Mouse (Mus musculus) natural killer cell, adult 2 months (primary cell): Measurements from ENCODE around the gene Tekt3.
A peak's percentile ranks its signal among the peaks of the same experiment; 100 is the strongest.

Experiments
- DNase-seq, 2 experiments: peaks; one replicate each; pipeline ENCODE4 v3.0.0; 2022; ENCODE audit warnings: low spot score in 2 of 2

Gene Tekt3

DNA sequence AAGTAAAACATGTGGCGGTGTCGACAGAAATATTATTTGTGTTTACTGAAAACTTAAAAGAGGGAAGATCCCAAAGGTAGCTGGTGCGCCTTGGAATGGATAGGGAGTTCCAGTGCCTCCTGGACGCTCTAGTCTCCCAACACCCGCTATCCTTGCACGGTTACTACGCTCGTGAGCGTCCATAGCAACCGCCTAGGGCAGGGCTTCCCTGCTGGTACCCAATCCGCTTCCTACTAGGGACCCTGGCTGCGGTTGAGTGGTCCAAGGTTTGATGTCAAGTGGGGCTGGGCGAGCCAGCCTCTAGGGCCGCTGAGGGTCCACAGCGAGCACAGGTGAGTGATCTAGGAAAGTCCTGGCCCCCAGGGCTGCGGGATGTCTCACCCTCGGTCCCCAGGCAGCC lies at the start of gene Tekt3:
TSS of gene Tekt3 (plus strand) at position 209 of the 400 bp plus-strand sequence.
- no peak for DNase-seq

DNA sequence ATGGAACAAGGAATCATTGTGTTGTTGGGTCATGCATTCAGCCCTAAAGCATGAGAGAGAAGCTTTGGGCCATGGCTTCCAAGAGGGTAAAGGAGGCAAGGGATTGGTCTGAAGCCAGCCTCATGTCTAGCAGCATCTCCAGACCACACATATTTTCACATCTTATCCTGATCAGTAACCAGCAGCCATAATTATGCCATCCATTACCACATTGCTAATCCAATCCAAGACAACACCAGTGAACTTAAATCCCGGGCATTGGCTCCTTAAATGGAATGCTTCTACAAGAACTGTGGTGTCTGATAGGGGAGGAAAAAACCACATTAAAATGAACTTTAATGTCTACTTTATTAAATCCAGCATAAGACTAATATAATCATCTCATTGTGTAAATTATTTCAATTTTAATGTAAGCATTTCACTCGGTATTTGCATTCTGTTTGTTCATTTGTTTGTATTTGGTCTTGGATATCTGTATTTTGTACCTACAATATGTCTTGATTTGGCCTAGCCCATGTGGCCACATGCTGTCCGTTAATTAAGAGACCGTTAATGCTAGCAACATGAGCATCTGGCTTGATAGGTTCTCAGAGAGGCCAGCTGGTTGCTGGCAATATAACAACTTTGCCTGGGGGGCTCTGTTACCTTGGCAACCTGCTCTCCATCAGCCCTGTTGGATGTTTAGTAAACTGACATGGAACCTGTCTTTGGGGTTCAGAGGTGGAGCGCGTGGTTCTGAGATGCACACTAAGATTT lies 43.9 kb upstream of the Tekt3 start:
- DNase-seq, result no peak

DNA sequence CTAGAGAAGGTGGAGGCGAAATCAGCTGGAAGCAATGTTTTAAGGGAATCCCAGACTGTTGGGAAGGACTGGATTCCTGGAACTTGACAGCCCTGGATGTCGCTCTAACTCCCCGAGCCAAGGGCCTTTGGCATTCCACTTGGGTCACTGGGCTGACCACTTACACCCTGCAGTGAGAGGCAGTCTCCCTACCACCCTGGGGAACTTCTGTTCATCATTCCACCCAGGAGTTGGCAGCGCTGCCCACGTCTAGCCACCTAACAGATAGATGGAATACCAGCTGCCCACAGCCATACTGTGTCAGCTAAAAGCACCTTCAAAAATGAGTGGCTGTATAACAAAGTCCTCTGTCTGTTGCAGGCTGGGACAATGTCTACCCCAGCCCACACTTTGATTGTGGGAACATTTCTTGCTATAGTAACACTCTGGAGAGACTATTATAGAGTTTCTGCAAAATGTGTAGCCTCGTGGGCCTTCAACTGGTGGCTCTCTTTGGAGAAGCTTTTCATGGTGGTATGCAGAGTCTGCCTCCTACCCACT lies 43.3 kb upstream of the Tekt3 start:
- no peak for DNase-seq

- peak in 1 of 2 experiments; percentile 9 for DNase-seq
These were observed 40.8 kb upstream of the Tekt3 start for GRCm38 (mm10) chr11:63020633-63021032.

DNA sequence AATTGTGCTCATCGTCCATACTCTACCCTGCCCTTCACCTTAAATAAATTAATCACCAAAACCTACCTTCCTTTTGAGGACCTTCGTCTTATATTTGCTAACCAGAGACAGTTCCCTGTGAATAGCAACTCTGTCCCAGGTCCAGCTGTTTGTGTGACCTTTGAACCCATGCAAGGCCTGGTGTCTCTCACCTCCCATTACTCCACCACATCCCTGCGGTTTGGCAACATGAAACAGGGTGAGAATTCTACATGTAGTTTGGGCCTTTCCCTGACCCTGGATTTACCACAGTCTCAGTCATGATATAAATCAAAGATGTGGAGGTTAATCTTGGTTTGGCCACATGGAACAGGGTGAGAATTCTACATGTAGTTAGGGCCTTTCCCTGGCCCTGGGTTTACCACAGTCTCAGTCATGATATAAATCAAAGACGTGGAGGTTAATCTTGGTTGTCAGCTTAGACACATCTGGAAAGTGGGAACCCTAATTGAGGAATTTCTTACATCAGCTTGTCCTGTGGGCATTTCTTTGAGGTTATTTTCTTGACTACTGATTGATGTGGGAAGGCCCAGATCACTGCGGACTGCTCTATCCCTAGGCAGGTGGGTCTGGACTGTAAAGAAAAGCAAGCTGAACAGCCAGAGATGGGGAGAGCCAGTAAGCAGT lies 40.2 kb upstream of the Tekt3 start:
- DNase-seq, result no peak

DNA sequence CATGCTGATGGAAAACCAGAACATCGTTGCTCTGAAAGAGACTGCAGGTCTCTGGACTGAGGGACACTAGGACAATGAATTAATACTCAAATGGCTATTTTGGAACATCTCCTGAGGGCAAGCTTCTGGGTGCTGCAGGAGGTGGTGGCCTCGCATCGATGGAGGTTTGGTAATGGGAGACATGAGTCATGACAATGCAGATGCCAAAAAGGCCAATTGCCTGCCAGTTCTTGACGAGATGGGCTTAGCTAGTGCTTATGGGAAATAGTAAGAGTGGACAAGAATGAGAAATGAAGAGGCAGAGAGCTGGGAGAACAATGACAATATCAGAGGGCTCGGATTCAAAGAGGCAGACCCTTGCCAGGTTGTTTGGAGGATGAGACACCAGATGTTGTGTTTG lies 38.0 kb upstream of the Tekt3 start:
- no peak for DNase-seq

DNA sequence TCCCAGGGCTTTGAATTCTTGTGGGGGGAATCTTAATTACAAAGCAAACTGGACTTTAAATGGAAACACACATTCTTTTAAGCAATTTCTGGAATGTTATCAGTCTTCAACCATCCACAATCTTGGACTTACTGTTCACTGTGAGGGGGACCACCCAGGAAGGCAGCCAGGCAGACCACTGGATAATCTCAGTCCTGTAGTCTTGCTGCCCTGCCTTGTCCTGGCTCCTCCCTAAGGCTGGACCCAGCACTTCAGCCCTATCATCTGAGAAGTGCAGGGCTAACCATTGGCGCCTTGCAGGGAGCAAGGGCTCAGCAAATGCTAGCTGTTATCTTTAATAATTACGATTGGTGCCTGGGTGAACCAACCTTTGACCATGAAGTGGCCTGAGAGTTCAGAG lies 37.3 kb upstream of the Tekt3 start:
- no peak for DNase-seq

DNA sequence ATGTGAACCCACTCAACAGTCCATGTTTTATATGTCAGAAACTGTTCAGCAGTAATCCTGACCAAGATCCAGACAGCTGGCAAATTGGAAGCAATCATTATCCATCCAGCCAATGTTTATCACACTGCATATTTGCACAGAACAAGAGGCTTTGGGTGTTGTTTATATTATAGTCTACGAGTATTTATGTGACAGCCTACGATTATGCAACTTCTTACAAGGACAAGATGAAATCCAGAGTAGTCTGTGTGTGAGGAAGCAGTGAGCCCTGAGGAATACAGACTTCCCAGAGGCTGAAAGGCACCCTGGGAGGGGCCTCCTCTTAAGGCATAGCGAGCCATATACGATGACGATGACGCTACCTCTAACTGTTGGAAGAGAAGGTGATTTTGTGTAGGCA lies 36.0 kb upstream of the Tekt3 start:
- no peak for DNase-seq

- no peak for DNase-seq
These were observed 34.8 kb upstream of the Tekt3 start for GRCm38 (mm10) chr11:63026651-63027141.

DNA sequence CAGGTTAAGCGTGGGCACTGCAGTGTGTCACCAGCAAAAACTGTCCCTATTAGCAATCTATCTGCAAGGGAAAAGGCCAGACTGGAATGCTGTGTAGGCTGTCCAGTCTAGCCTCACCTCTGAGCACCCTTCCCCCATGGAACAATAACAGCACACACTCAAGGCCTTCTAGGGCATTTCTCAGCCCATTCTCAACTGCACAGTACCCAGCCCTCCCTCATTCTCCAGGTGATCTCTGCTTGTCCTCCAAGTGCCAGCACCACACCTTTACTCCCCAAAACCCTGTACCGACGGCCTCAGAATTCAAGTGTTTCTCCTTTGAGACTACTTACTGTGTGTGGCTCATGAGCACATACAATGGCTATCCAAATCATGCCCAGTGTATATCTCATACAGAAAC lies 33.3 kb upstream of the Tekt3 start:
- DNase-seq, result no peak

DNA sequence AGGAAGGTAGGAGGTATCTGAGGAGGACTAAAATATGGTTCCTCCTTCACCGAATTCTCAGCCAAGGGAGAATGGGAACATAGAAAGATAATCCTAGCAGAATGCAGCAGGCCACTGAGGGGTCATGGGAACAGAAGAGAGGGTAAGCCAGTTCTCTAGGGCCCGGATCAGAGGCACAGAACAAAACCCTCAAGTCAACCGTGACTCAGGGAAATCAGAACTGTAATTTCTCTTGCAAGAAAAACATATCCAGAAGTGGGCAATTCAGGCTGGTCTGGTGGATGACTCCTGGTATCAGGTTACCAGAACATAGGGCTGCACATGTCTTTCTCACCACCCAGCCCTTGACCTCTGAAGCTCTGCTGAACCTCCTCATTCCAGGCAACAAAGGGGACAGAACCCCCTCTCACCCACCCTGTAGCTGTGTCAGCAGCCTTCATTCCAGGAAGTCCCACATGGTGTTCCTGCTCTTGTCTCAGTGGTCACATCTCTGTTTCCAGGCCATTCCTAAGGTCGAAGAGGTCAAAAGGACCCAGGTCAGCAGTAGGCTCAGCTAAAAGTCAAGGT lies 32.2 kb upstream of the Tekt3 start:
- DNase-seq, result no peak

DNA sequence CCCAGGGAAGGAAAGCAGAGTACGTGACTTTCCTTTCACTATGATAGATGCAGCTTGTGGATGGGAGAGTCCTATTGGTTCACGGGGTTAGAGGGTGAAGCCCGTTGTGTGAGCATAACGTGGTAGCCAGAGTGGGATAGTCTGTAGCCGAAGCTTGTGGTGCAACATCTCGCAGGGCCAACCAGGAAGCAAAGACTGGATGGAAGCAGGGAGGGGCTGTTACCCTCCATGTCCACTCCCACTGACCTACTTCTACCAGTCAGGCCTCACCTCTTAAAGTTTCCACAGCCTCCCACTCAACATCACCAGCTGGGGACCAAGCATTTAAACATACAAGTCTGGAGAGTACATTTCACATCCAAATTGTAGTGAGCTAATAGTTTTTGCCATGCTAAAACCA lies 31.7 kb upstream of the Tekt3 start:
- DNase-seq, result no peak

DNA sequence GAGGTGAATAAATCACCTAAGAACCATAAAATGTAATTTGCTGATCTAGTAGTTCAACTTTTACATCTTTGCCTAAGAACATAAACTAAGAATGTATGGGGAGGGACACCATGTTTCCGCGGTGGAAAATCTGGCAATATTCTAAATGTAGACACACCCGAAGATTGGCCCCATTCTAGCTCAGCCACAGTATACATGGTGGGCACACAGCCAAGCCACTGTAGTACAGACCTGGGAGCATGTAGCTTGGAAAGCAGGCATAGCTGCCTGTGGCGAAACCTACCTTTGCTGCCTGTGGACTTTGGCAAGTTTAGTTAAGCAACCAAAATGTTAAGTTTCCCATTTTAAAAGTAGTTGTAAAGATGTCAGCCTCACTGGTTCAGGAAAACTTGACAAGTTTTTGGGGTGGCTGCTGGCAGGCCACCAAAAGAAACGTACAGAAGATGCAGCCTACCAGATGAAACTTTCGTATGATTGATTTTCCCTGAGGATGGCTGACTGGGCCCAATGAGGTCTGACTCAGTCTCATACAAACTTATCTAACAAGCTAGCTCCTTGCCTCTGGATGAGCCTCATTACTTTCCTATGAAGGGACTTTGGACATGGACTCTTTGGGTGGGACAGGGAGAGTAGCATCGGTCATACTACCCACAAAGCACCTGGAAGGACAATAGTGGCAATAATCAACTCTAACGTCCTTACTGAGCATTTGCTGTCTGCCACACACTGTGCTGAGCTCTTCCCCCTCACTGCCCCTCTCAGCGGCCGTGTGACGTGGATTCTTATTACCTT lies 25.8 kb upstream of the Tekt3 start:
- DNase-seq, result no peak

DNA sequence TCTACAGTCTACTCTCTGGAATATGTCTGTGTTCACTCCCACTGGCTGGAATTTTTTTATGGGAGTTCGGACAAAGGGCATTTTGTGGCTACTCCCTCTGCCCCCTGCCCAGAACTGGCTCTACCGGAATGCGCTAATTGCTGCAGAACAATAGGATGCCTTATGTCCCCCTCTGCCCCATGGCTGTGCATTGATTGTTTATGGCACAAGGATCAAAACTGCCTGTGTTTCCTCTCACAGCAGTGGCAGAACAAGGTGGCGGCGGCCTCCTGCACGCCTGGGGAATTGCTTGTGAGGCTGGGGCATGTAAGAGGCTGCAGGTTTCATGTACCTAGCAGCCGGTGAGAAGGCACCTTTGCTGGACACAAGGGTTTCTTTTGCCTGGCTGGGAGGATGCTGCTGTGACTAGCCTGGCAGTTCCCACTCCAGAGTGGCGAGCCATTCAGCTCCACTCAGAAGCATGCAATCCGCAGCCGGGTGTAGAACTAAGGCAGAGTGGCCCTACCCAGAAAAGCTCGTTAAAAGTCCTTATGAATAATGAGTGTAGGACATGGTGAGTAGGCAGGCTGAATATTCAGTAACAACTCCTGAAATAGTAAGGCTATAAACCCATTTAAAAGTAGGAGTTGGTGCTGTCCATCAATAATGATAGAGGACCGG lies 21.3 kb upstream of the Tekt3 start:
- DNase-seq, result no peak

DNA sequence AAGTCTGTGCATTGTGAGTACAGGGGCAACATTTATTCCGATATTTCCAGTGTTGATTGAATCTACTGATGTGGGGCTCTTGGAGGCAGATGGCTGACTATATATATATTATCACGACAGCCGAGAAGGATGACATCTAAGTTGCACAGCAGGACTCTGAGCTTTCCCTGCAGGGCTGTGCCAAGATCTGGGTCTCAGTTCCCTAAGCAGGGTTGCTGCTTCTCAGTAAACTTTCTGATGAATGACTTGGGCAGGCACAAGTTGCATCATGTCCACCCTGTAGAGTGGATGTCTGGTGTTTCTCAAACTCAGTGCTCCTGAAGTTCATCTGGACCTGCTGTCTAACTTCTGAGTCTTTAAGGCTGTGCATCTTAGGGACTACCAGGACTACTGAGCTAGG lies 15.7 kb upstream of the Tekt3 start:
- DNase-seq, result no peak

- peak in 1 of 2 experiments; percentile 68 for DNase-seq
These were observed 15.1 kb upstream of the Tekt3 start for GRCm38 (mm10) chr11:63046380-63046779.

DNA sequence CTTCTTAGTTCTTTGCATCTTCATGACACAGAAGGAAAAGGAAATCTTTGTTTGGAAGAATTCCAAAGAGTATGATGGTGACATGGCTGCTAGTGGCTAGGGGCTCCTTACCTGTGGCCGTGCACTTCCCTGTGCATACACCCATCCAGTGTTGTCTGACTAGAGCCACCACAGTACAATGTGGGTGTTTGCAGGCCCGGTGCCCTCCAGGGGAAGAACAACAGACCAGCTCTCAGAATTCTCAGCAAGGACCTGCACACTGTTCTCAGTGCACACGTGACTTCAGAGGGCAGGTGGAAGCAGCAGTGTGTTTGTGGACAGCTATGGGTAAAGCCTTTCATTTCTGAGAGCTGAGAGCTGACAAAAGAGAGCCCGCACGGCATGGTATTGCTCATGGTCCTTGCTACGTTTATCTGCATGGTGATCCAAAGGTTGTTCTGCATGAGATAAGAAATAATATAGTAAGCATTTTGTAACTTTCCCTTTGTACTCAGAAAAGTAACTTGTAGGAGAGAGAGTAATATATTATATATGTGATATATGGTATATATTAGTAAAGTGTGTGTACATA lies 11.0 kb upstream of the Tekt3 start:
- no peak for DNase-seq

DNA sequence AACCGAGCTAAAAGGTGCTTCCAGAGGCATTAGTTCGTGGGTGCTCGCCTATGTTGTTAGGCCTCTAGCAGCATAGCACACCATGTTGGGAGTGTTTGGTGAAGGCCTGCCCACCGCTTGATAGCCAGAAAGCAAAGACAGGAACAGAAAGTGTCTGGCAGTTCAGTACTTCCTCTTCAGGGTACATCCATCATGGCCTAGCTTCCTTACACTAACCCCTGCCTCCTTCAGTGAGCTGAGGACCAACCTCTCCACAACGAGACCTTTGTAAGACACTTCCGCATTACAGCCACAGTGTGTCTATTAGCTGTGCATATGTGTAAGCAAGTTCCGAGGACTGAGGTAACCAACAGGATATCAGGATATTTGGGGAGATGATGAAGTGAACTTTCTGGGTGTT lies 10.4 kb upstream of the Tekt3 start:
- DNase-seq, result peak in 1 of 2 experiments; percentile 43

- DNase-seq, result no peak
These were observed 9.5 kb upstream of the Tekt3 start for GRCm38 (mm10) chr11:63051996-63052395.

DNA sequence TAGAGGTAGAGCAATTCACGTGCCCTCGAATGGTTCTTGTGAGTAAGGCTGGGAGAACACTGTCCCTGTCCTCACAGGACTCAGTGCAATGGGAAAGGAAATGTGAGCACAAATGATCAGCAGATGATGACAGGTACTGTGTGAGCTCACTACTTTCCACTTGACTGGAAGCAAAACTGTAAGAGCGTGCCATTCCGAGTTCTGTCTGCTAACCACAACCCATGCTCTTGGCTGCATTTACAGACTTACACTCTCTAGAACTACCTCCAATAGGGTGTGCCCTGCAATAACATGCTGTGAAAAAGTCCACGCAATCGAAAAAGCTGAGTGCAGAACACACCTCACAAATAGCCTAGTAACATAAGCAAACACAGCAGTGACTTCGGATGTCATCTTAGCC lies 5.9 kb upstream of the Tekt3 start:
- DNase-seq, result no peak

- DNase-seq, result no peak
These were observed 3.0 kb upstream of the Tekt3 start for GRCm38 (mm10) chr11:63058375-63058952.
